Mouse (Mus musculus): ENCODE results near the gene Nwd2.

- TF ChIP-seq CTCF (IDR thresholded peaks at IDR 0.05; ENCODE audit: borderline replicate concordance, insufficient read depth, low read length), result no peak
- no peak for TF ChIP-seq POLR2A (IDR thresholded peaks at IDR 0.05; ENCODE audit: low read depth, low read length)
Measured at GRCm38 (mm10) chr5:63827006-63827405, 178.1 kb downstream of the Nwd2 start.
